Mouse (Mus musculus) testis, adult 2 months (tissue): ENCODE results near the gene Paqr8.

Source experiments
- CTCF ChIP-seq: fragments of 200-500 bp; IDR thresholded peaks from 2 replicates; pipeline ENCODE4 v1.5.1; 2012; ENCODE audit warnings: low read depth, mild to moderate bottlenecking, inconsistent platforms, low read length, moderate library complexity; ENCODE audit not compliant: control insufficient read depth, insufficient read depth, insufficient replicate concordance
- POLR2A ChIP-seq: fragments of 200-500 bp; IDR thresholded peaks from 2 replicates; pipeline ENCODE4 v1.6.1; 2012; ENCODE audit warnings: low read depth, mild to moderate bottlenecking, inconsistent platforms, low read length, moderate library complexity; ENCODE audit not compliant: control insufficient read depth

DNA sequence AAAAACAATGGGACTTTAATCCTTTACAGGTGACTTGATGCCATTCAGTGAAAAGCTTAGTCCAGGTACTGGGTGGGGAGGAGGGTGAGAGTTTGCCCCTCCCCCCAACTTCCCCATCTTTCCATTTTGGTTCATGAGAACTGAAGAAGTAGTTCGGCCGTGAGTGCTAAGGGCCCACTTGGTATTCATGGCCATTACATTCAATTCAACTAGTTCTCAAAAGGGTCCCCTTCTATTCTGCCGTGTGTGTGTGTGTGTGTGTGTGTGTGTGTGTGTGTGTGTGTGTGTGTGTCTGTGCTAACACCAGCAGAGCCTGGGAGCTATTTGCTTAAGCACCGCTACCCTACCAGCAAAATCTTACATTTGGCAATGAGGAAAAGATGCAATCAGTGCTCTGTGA, 94.2 kb downstream of the Paqr8 start:
- TF ChIP-seq POLR2A (no peak), CTCF (no peak)
